Mouse (Mus musculus) hindbrain, embryonic 15.5 days (tissue): ENCODE results near the gene Oprm1. TPM values are rescaled to one million over a fixed set of nuclear protein-coding genes. Genes with fewer than 3 reads are reported as not detected.
"Not testable (repeated sequence)": the region's sequence is repeated elsewhere in the genome, so short reads cannot be mapped to it uniquely, and the experiment has no call there.

ENCODE experiments used
- ATAC-seq: fragments of 200-750 bp; cut with Nextera tagmentation; 2 replicates; pipeline ENCODE4 v1.8.0; 2017; ENCODE audit warnings: low read depth, moderate number of reproducible peaks, moderate TSS enrichment; ENCODE audit not compliant: low FRiP score
- H3K27ac ChIP-seq: fragments of 300-500 bp; sonication (generic); replicated peaks from 2 replicates; pipeline ENCODE4 v1.5.1; 2015; ENCODE audit warnings: mild to moderate bottlenecking, inconsistent platforms
- H3K27me3 ChIP-seq: fragments of 300-500 bp; sonication (generic); 2 replicates; pipeline ENCODE4 v1.6.1; 2015; ENCODE audit warnings: control low read depth, inconsistent platforms
- H3K36me3 ChIP-seq: fragments of 300-500 bp; sonication (generic); 2 replicates; pipeline ENCODE4 v1.6.1; 2015; ENCODE audit warnings: control low read depth, inconsistent platforms
- H3K4me1 ChIP-seq: fragments of 300-500 bp; sonication (generic); replicated peaks from 2 replicates; pipeline ENCODE4 v1.6.1; 2015; ENCODE audit warnings: control low read depth, inconsistent platforms
- H3K4me2 ChIP-seq: fragments of 300-500 bp; sonication (generic); 2 replicates; pipeline ENCODE4 v1.6.1; 2015; ENCODE audit warnings: moderate library complexity, mild to moderate bottlenecking, inconsistent platforms
- H3K4me3 ChIP-seq: fragments of 300-500 bp; sonication (generic); 2 replicates; pipeline ENCODE4 v1.5.1; 2015; ENCODE audit warnings: mild to moderate bottlenecking, inconsistent platforms
- H3K9ac ChIP-seq: fragments of 300-500 bp; sonication (generic); 2 replicates; pipeline ENCODE4 v1.6.1; 2015; ENCODE audit warnings: inconsistent platforms
- H3K9me3 ChIP-seq: fragments of 300-500 bp; sonication (generic); 2 replicates; pipeline ENCODE4 v1.6.1; 2016; ENCODE audit warnings: control low read depth, inconsistent platforms
- WGBS: fragments of 180-500 bp; shearing (Covaris S2); methylation state at CpG from one replicate; pipeline ENCODE4 v1.1.7; 2015; 5-methylcytosine and 5-hydroxymethylcytosine counted together
- polyA plus RNA-seq: library from polyadenylated mRNA; unstranded; fragments of >200 nt; fragmentation: Nextera tagmentation; extraction: Ambion mirVana; gene quantifications from 2 replicates; pipeline ENCODE4 v1.2.1, GENCODE M21; 2015

Oprm1 gene
- polyA plus RNA-seq, 1 experiment from 2014 or later: 2.9 TPM

- 82% methylated on average over 4 of the region's 4 CpGs for WGBS
- Histone ChIP-seq H3K9me3 (no peaks in the 10 kb centered on the region), H3K4me2 (no peak overlapping the region), H3K27me3 (no peaks in the 10 kb centered on the region), H3K27ac (no peak overlapping the region), H3K36me3 (no peaks in the 10 kb centered on the region), H3K4me1 (no peaks in the 10 kb centered on the region), H3K9ac (no peak overlapping the region), H3K4me3 (no peak overlapping the region)
- no peak for ATAC-seq
Measured at GRCm38 (mm10) chr10:6986246-6986645, 227.9 kb downstream of the Oprm1 start.

GRCm38 (mm10) chr10:6987399-6988098, 229.2 kb downstream of the Oprm1 start:
- no peak overlapping the region for H3K4me2 ChIP-seq
- no peaks in the 10 kb centered on the region for H3K4me1 ChIP-seq
- no peak overlapping the region for H3K9ac ChIP-seq
- no peak for ATAC-seq
- H3K4me3 ChIP-seq: no peak overlapping the region
- H3K27ac ChIP-seq: no peak overlapping the region
- H3K36me3 ChIP-seq: no peaks in the 10 kb centered on the region
- 69% methylated on average over 4 of the region's 4 CpGs for WGBS
- H3K9me3 ChIP-seq: no peaks in the 10 kb centered on the region
- no peaks in the 10 kb centered on the region for H3K27me3 ChIP-seq

- no peak for ATAC-seq
- 94% methylated on average over 1 of the region's 1 CpGs for WGBS
- Histone ChIP-seq H3K27me3 (no peaks in the 10 kb centered on the region), H3K4me3 (no peak overlapping the region), H3K9ac (no peak overlapping the region), H3K9me3 (no peaks in the 10 kb centered on the region), H3K27ac (no peak overlapping the region), H3K36me3 (no peaks in the 10 kb centered on the region), H3K4me2 (no peak overlapping the region), H3K4me1 (no peaks in the 10 kb centered on the region)
Measured at GRCm38 (mm10) chr10:6988555-6988954, 230.2 kb downstream of the Oprm1 start.

GRCm38 (mm10) chr10:6996895-6997294, 238.6 kb downstream of the Oprm1 start:
- no peak overlapping the region for H3K27ac ChIP-seq
- H3K27me3 ChIP-seq: no peaks in the 10 kb centered on the region
- no peak overlapping the region for H3K4me3 ChIP-seq
- no peaks in the 10 kb centered on the region for H3K9me3 ChIP-seq
- H3K4me1 ChIP-seq: no peaks in the 10 kb centered on the region
- 81% methylated on average over 3 of the region's 3 CpGs for WGBS
- H3K4me2 ChIP-seq: no peak overlapping the region
- no peak for ATAC-seq
- H3K9ac ChIP-seq: no peak overlapping the region
- H3K36me3 ChIP-seq: no peaks in the 10 kb centered on the region

GRCm38 (mm10) chr10:6998576-6999250, 240.4 kb downstream of the Oprm1 start:
- Histone ChIP-seq H3K36me3 (no peaks in the 10 kb centered on the region), H3K4me3 (no peak overlapping the region), H3K27ac (no peak overlapping the region), H3K9me3 (no peaks in the 10 kb centered on the region), H3K9ac (no peak overlapping the region), H3K4me2 (no peak overlapping the region), H3K4me1 (no peaks in the 10 kb centered on the region), H3K27me3 (no peaks in the 10 kb centered on the region)
- WGBS: 85% methylated on average over 4 of the region's 4 CpGs
- ATAC-seq: no peak

GRCm38 (mm10) chr10:6999355-6999754, 241.0 kb downstream of the Oprm1 start:
- H3K4me3 ChIP-seq: no peak overlapping the region
- WGBS: 81% methylated on average over 3 of the region's 3 CpGs
- no peak overlapping the region for H3K27ac ChIP-seq
- H3K9ac ChIP-seq: no peak overlapping the region
- no peaks in the 10 kb centered on the region for H3K27me3 ChIP-seq
- no peaks in the 10 kb centered on the region for H3K4me1 ChIP-seq
- H3K9me3 ChIP-seq: no peaks in the 10 kb centered on the region
- H3K4me2 ChIP-seq: no peak overlapping the region
- ATAC-seq: no peak
- no peaks in the 10 kb centered on the region for H3K36me3 ChIP-seq

GRCm38 (mm10) chr10:7003898-7004297, 245.6 kb downstream of the Oprm1 start:
- H3K36me3 ChIP-seq, H3K9ac ChIP-seq, H3K27me3 ChIP-seq, H3K9me3 ChIP-seq, H3K4me3 ChIP-seq, ATAC-seq, H3K4me1 ChIP-seq, H3K4me2 ChIP-seq, H3K27ac ChIP-seq: not testable (repeated sequence)

GRCm38 (mm10) chr10:7004980-7005538, 246.8 kb downstream of the Oprm1 start:
- WGBS: 61% methylated on average over 5 of the region's 5 CpGs
- Histone ChIP-seq H3K9me3 (no peaks in the 10 kb centered on the region), H3K4me2 (no peak overlapping the region), H3K9ac (no peak overlapping the region), H3K4me1 (no peaks in the 10 kb centered on the region), H3K27me3 (no peaks in the 10 kb centered on the region), H3K36me3 (no peaks in the 10 kb centered on the region), H3K27ac (no peak overlapping the region), H3K4me3 (no peak overlapping the region)
- ATAC-seq: 0 out of 2 replicates have a peak, but pooled peaks have one; percentile 42

- ATAC-seq: no peak
- WGBS: 85% methylated on average over 8 of the region's 8 CpGs
- Histone ChIP-seq H3K4me1 (no peaks in the 10 kb centered on the region), H3K27me3 (no peaks in the 10 kb centered on the region), H3K4me2 (no peak overlapping the region), H3K27ac (no peak overlapping the region), H3K9ac (no peak overlapping the region), H3K36me3 (no peaks in the 10 kb centered on the region), H3K9me3 (no peaks in the 10 kb centered on the region), H3K4me3 (no peak overlapping the region)
Measured at GRCm38 (mm10) chr10:7010543-7010942, 252.2 kb downstream of the Oprm1 start.

- no peak overlapping the region for H3K9ac ChIP-seq
- ATAC-seq: no peak
- H3K4me3 ChIP-seq: no peak overlapping the region
- H3K4me2 ChIP-seq: no peak overlapping the region
- no peaks in the 10 kb centered on the region for H3K27me3 ChIP-seq
- no peaks in the 10 kb centered on the region for H3K36me3 ChIP-seq
- no peaks in the 10 kb centered on the region for H3K9me3 ChIP-seq
- no peak overlapping the region for H3K27ac ChIP-seq
- H3K4me1 ChIP-seq: no peaks in the 10 kb centered on the region
- 65% methylated on average over 1 of the region's 1 CpGs for WGBS
Measured at GRCm38 (mm10) chr10:7015199-7015598, 256.9 kb downstream of the Oprm1 start.

GRCm38 (mm10) chr10:7019781-7020386, 261.6 kb downstream of the Oprm1 start:
- no peak for ATAC-seq
- H3K36me3 ChIP-seq: no peaks in the 10 kb centered on the region
- no peak overlapping the region for H3K27ac ChIP-seq
- H3K4me2 ChIP-seq: no peak overlapping the region
- H3K9me3 ChIP-seq: no peaks in the 10 kb centered on the region
- no peak overlapping the region for H3K9ac ChIP-seq
- H3K4me1 ChIP-seq: no peaks in the 10 kb centered on the region
- WGBS: 74% methylated on average over 7 of the region's 7 CpGs
- H3K27me3 ChIP-seq: no peaks in the 10 kb centered on the region
- no peak overlapping the region for H3K4me3 ChIP-seq

GRCm38 (mm10) chr10:7020551-7020950, 262.2 kb downstream of the Oprm1 start:
- H3K27me3 ChIP-seq: no peaks in the 10 kb centered on the region
- H3K27ac ChIP-seq: no peak overlapping the region
- no peaks in the 10 kb centered on the region for H3K9me3 ChIP-seq
- H3K4me1 ChIP-seq: no peaks in the 10 kb centered on the region
- no peak overlapping the region for H3K4me3 ChIP-seq
- H3K9ac ChIP-seq: no peak overlapping the region
- WGBS: 95% methylated on average over 9 of the region's 9 CpGs
- no peaks in the 10 kb centered on the region for H3K36me3 ChIP-seq
- ATAC-seq: no peak
- no peak overlapping the region for H3K4me2 ChIP-seq
